Mouse (Mus musculus): ENCODE results near the gene Sars. TPM values are rescaled to one million over a fixed set of nuclear protein-coding genes. Genes with fewer than 3 reads are reported as not detected.
A peak's percentile ranks its signal among the peaks of the same experiment; 100 is the strongest.

Gene Sars
- polyA plus RNA-seq, 1 experiment, result 272 TPM

DNA sequence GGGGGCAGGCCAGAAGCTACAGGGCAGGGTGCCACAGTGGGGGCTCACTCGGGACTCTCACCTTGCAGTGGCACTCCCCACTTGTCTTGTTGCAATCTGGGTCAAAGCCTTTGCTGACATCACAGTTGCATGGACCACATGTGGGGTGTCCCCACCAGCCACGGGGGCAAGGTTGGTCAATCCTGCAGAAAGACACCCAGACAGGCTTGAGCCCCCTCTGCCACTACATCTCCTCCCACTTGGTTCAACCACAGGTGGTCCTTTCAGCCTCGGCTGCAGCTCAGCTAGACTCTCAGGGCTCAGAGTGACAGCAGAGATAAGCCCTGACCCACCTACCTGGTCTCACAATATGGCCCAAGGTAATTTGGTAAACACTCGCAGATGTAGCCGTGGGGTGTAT is 44.6 kb downstream of the Sars start:
- no peaks in the 10 kb centered on the region for H3K79me3 ChIP-seq (ENCODE audit: low read depth)
- H3K79me2 ChIP-seq (ENCODE audit: control insufficient read depth, insufficient read depth), result no peaks in the 10 kb centered on the region
- H3ac ChIP-seq (ENCODE audit: control insufficient read depth, insufficient read length, low read depth), result no peak overlapping the region
- no peak overlapping the region for H3K4me3 ChIP-seq (ENCODE audit: insufficient read depth, poor library complexity, severe bottlenecking)
- H3K36me3 ChIP-seq (ENCODE audit: control insufficient read depth, insufficient read depth), result no peaks in the 10 kb centered on the region
- TF ChIP-seq MYOG (IDR thresholded peaks at IDR 0.05; ENCODE audit: control insufficient read depth, extremely low read depth, insufficient read length) (no peak), USF1 (IDR thresholded peaks at IDR 0.05; ENCODE audit: low read depth) (no peak), MYOD1 (IDR thresholded peaks at IDR 0.05; ENCODE audit: control insufficient read depth, insufficient read length, low read depth) (no peak), MAX (IDR thresholded peaks at IDR 0.05) (no peak), CEBPB (IDR thresholded peaks at IDR 0.05; ENCODE audit: low read depth) (no peak)
- H3K27me3 ChIP-seq (ENCODE audit: control insufficient read depth, insufficient read depth, insufficient read length), result peaks cover 89% of the 10 kb centered on the region

GRCm38 (mm10) chr3:108398281-108398680 is 46.7 kb downstream of the Sars start:
- no peaks in the 10 kb centered on the region for H3K79me3 ChIP-seq (ENCODE audit: low read depth)
- no peak for TF ChIP-seq CTCF (IDR thresholded peaks at IDR 0.05; ENCODE audit: control insufficient read depth, insufficient read depth, insufficient read length)
- no peak for TF ChIP-seq USF1 (IDR thresholded peaks at IDR 0.05; ENCODE audit: low read depth)
- no peak for TF ChIP-seq CEBPB (IDR thresholded peaks at IDR 0.05; ENCODE audit: low read depth)
- no peak for TF ChIP-seq MAX (IDR thresholded peaks at IDR 0.05)
- TF ChIP-seq MYOD1 (IDR thresholded peaks at IDR 0.05; ENCODE audit: control insufficient read depth, insufficient read length, low read depth), result no peak
- H3ac ChIP-seq (ENCODE audit: control insufficient read depth, insufficient read length, low read depth), result no peak overlapping the region
- no peaks in the 10 kb centered on the region for H3K79me2 ChIP-seq (ENCODE audit: control insufficient read depth, insufficient read depth)
- H3K27me3 ChIP-seq (ENCODE audit: control insufficient read depth, insufficient read depth, insufficient read length), result peaks cover 90% of the 10 kb centered on the region
- no peaks in the 10 kb centered on the region for H3K36me3 ChIP-seq (ENCODE audit: control insufficient read depth, insufficient read depth)
- H3K4me3 ChIP-seq (ENCODE audit: insufficient read depth, poor library complexity, severe bottlenecking), result no peak overlapping the region

- Histone ChIP-seq H3K36me3 (ENCODE audit: control insufficient read depth, insufficient read depth) (peaks cover under 1% of the 10 kb centered on the region), H3K4me3 (ENCODE audit: insufficient read depth, poor library complexity, severe bottlenecking) (no peak overlapping the region), H3K79me3 (ENCODE audit: low read depth) (no peaks in the 10 kb centered on the region), H3K27me3 (ENCODE audit: control insufficient read depth, insufficient read depth, insufficient read length) (peaks cover 62% of the 10 kb centered on the region), H3K79me2 (ENCODE audit: control insufficient read depth, insufficient read depth) (no peaks in the 10 kb centered on the region), H3ac (ENCODE audit: control insufficient read depth, insufficient read length, low read depth) (no peak overlapping the region)
- TF ChIP-seq MYOD1 (IDR thresholded peaks at IDR 0.05; ENCODE audit: control insufficient read depth, insufficient read length, low read depth) (no peak), FOSL1 (IDR thresholded peaks at IDR 0.05; ENCODE audit: insufficient read depth, low read length, poor library complexity, severe bottlenecking) (no peak), MYOG (IDR thresholded peaks at IDR 0.05; ENCODE audit: control insufficient read depth, extremely low read depth, insufficient read length) (no peak), MAX (IDR thresholded peaks at IDR 0.05) (no peak), CEBPB (IDR thresholded peaks at IDR 0.05; ENCODE audit: low read depth) (no peak), CTCF (IDR thresholded peaks at IDR 0.05; ENCODE audit: control insufficient read depth, insufficient read depth, insufficient read length) (no peak), USF1 (IDR thresholded peaks at IDR 0.05; ENCODE audit: low read depth) (no peak)
These were observed 52.2 kb downstream of the Sars start for GRCm38 (mm10) chr3:108392793-108393192.

- Histone ChIP-seq H3K27me3 (ENCODE audit: control insufficient read depth, insufficient read depth, insufficient read length) (peaks cover 57% of the 10 kb centered on the region), H3K79me2 (ENCODE audit: control insufficient read depth, insufficient read depth) (no peaks in the 10 kb centered on the region), H3K4me3 (ENCODE audit: insufficient read depth, poor library complexity, severe bottlenecking) (no peak overlapping the region), H3ac (ENCODE audit: control insufficient read depth, insufficient read length, low read depth) (no peak overlapping the region), H3K36me3 (ENCODE audit: control insufficient read depth, insufficient read depth) (peaks cover 5% of the 10 kb centered on the region), H3K79me3 (ENCODE audit: low read depth) (no peaks in the 10 kb centered on the region)
- TF ChIP-seq CTCF (IDR thresholded peaks at IDR 0.05; ENCODE audit: control insufficient read depth, insufficient read depth, insufficient read length), result no peak
- TF ChIP-seq MAX (IDR thresholded peaks at IDR 0.05), result no peak
- no peak for TF ChIP-seq MYOD1 (IDR thresholded peaks at IDR 0.05; ENCODE audit: control insufficient read depth, insufficient read length, low read depth)
- TF ChIP-seq CEBPB (IDR thresholded peaks at IDR 0.05; ENCODE audit: low read depth), result no peak
- no peak for TF ChIP-seq USF1 (IDR thresholded peaks at IDR 0.05; ENCODE audit: low read depth)
- no peak for TF ChIP-seq FOSL1 (IDR thresholded peaks at IDR 0.05; ENCODE audit: insufficient read depth, low read length, poor library complexity, severe bottlenecking)
- TF ChIP-seq MYOG (IDR thresholded peaks at IDR 0.05; ENCODE audit: control insufficient read depth, extremely low read depth, insufficient read length), result no peak
These were observed 52.7 kb downstream of the Sars start for GRCm38 (mm10) chr3:108392299-108392698.

GRCm38 (mm10) chr3:108389111-108389545 is 55.9 kb downstream of the Sars start:
- Histone ChIP-seq H3K4me3 (ENCODE audit: insufficient read depth, poor library complexity, severe bottlenecking) (no peak overlapping the region), H3K27me3 (ENCODE audit: control insufficient read depth, insufficient read depth, insufficient read length) (peaks cover 27% of the 10 kb centered on the region), H3K79me2 (ENCODE audit: control insufficient read depth, insufficient read depth) (peaks cover 14% of the 10 kb centered on the region), H3K36me3 (ENCODE audit: control insufficient read depth, insufficient read depth) (peaks cover 17% of the 10 kb centered on the region), H3ac (ENCODE audit: control insufficient read depth, insufficient read length, low read depth) (no peak overlapping the region), H3K79me3 (ENCODE audit: low read depth) (peaks cover 2% of the 10 kb centered on the region)
- TF ChIP-seq FOSL1 (IDR thresholded peaks at IDR 0.05; ENCODE audit: insufficient read depth, low read length, poor library complexity, severe bottlenecking) (no peak), MAX (IDR thresholded peaks at IDR 0.05) (peak; percentile 23), CTCF (IDR thresholded peaks at IDR 0.05; ENCODE audit: control insufficient read depth, insufficient read depth, insufficient read length) (peak; percentile 73)

- TF ChIP-seq CTCF (IDR thresholded peaks at IDR 0.05; ENCODE audit: control insufficient read depth, insufficient read depth, insufficient read length), result no peak
- no peak overlapping the region for H3K4me3 ChIP-seq (ENCODE audit: insufficient read depth, poor library complexity, severe bottlenecking)
- H3K79me3 ChIP-seq (ENCODE audit: low read depth), result peaks cover 2% of the 10 kb centered on the region
- H3K36me3 ChIP-seq (ENCODE audit: control insufficient read depth, insufficient read depth), result peaks cover 17% of the 10 kb centered on the region
- no peak overlapping the region for H3ac ChIP-seq (ENCODE audit: control insufficient read depth, insufficient read length, low read depth)
- peaks cover 14% of the 10 kb centered on the region for H3K79me2 ChIP-seq (ENCODE audit: control insufficient read depth, insufficient read depth)
- H3K27me3 ChIP-seq (ENCODE audit: control insufficient read depth, insufficient read depth, insufficient read length), result no peaks in the 10 kb centered on the region
These were observed 58.8 kb downstream of the Sars start for GRCm38 (mm10) chr3:108386186-108386585.

Measured in C2C12 (cell line).